Mouse (Mus musculus) gonadal fat pad, adult 2 months (tissue): ENCODE results near the gene Irak4. TPM values are rescaled to one million over a fixed set of nuclear protein-coding genes. Genes with fewer than 3 reads are reported as not detected.

ENCODE experiments used
- DNase-seq: peaks from one replicate; pipeline ENCODE4 v3.0.0-alpha.2; 2012; ENCODE audit warnings: low read depth
- polyA plus RNA-seq: library from polyadenylated mRNA; depleted of rRNA; stranded (reverse); fragments of >200 nt; gene quantifications from 2 replicates; pipeline ENCODE4 v1.2.3, GENCODE M21; 2012; rRNA removed

The Irak4 gene
- 8.1 and 8.7 TPM in 2 replicates for polyA plus RNA-seq

- DNase-seq: peak; percentile 62
These were observed at the start of gene Irak4, which contains the start of gene Pus7l for GRCm38 (mm10) chr15:94543409-94544051. Gene Irak4, plus strand, starts transcription at chr15:94543643. Gene Pus7l, minus strand, starts transcription at chr15:94543547.

GRCm38 (mm10) chr15:94494445-94494844, 49.0 kb upstream of the Irak4 start:
- no peak for DNase-seq

GRCm38 (mm10) chr15:94495936-94496335, 47.5 kb upstream of the Irak4 start:
- DNase-seq: no peak

- DNase-seq: no peak
These were observed 44.2 kb upstream of the Irak4 start for GRCm38 (mm10) chr15:94499260-94499659.

- no peak for DNase-seq
These were observed 39.8 kb upstream of the Irak4 start for GRCm38 (mm10) chr15:94503451-94504215.

- DNase-seq: no peak
These were observed 25.4 kb upstream of the Irak4 start for GRCm38 (mm10) chr15:94517913-94518491.

- DNase-seq: peak; percentile 9
These were observed 23.1 kb upstream of the Irak4 start for GRCm38 (mm10) chr15:94520205-94520900.

- DNase-seq: no peak
These were observed 22.5 kb upstream of the Irak4 start for GRCm38 (mm10) chr15:94520959-94521358.

- no peak for DNase-seq
These were observed 20.2 kb upstream of the Irak4 start for GRCm38 (mm10) chr15:94523251-94523650.

GRCm38 (mm10) chr15:94524956-94525355, 18.5 kb upstream of the Irak4 start:
- no peak for DNase-seq

GRCm38 (mm10) chr15:94530519-94530918, 12.9 kb upstream of the Irak4 start:
- no peak for DNase-seq

GRCm38 (mm10) chr15:94532306-94532705, 11.1 kb upstream of the Irak4 start:
- no peak for DNase-seq

- no peak for DNase-seq
These were observed 10.5 kb upstream of the Irak4 start for GRCm38 (mm10) chr15:94532956-94533355.

- no peak for DNase-seq
These were observed 7.9 kb upstream of the Irak4 start for GRCm38 (mm10) chr15:94535521-94535920.

- no peak for DNase-seq
These were observed 4.1 kb upstream of the Irak4 start for GRCm38 (mm10) chr15:94539296-94539695.

GRCm38 (mm10) chr15:94542567-94543408, 655 bp upstream of the Irak4 start:
- peak; percentile 26 for DNase-seq

- DNase-seq: peak; percentile 14
These were observed 701 bp downstream of the Irak4 start for GRCm38 (mm10) chr15:94544052-94544636.

- DNase-seq: no peak
These were observed 1.4 kb downstream of the Irak4 start for GRCm38 (mm10) chr15:94544844-94545243.

GRCm38 (mm10) chr15:94553536-94553935, 10.1 kb downstream of the Irak4 start:
- no peak for DNase-seq

GRCm38 (mm10) chr15:94557442-94557841, 14.0 kb downstream of the Irak4 start:
- no peak for DNase-seq
